Comparison of ENCODE assay signal across 7 mouse cellular contexts in genomic region chr6:77650127-77650526, GRCm38 (mm10).
A peak's percentile ranks its signal among the peaks of the same experiment; 100 is the strongest.
DNase-seq lines count a peak whose midpoint lies in the region; ATAC-seq and TF ChIP-seq lines count a peak whose summit lies in the region.

No protein-coding gene starts in this region.

- no peak overlapping the region for H3K9ac ChIP-seq in ES-Bruce4 (ENCODE audit: low read depth, poor library complexity, severe bottlenecking)
- no peak overlapping the region for H3K9ac ChIP-seq in forebrain, postnatal 0 days
- no peak overlapping the region for H3K9ac ChIP-seq in midbrain, embryonic 14.5 days (replicated peaks; ENCODE audit: low read length)

- TF ChIP-seq POLR2A in ES-Bruce4 (IDR thresholded peaks at IDR 0.05; ENCODE audit: insufficient read depth, low read length), result no peak

- H3K9me3 ChIP-seq in ES-Bruce4 (replicated peaks; ENCODE audit: control insufficient read depth, insufficient read depth, low read length, poor library complexity, severe bottlenecking), result no peaks in the 10 kb centered on the region
- H3K9me3 ChIP-seq in forebrain, postnatal 0 days (ENCODE audit: low read length), result no peaks in the 10 kb centered on the region
- H3K9me3 ChIP-seq in midbrain, embryonic 14.5 days (ENCODE audit: control insufficient read depth, low read length), result no peaks in the 10 kb centered on the region

- TF ChIP-seq EP300 in ES-Bruce4 (IDR thresholded peaks at IDR 0.05; ENCODE audit: insufficient read depth, low read depth, low read length), result no peak

- no peaks in the 10 kb centered on the region for H3K27me3 ChIP-seq in ES-Bruce4 (ENCODE audit: control insufficient read depth, insufficient read depth, low read length, poor library complexity, severe bottlenecking)
- H3K27me3 ChIP-seq in forebrain, postnatal 0 days (ENCODE audit: insufficient read depth, low read length), result no peaks in the 10 kb centered on the region
- H3K27me3 ChIP-seq in midbrain, embryonic 14.5 days (ENCODE audit: control insufficient read depth, insufficient read depth, low read length), result no peaks in the 10 kb centered on the region

- DNase-seq in 416B (ENCODE audit: low read depth), result peak; percentile 52
- peak; percentile 51 to 56 for DNase-seq in cerebellum, adult 18-20 months
- DNase-seq in forebrain, postnatal 0 days, result peak; percentile 79
- peak; percentile 57 for DNase-seq in layer of hippocampus, adult 9-10 months (ENCODE audit: low spot score)
- peak; percentile 78 for DNase-seq in midbrain, embryonic 14.5 days

- WGBS in forebrain, postnatal 0 days, result 16% methylated on average over 6 of the region's 6 CpGs
- WGBS in midbrain, embryonic 14.5 days, result 13% methylated on average over 6 of the region's 6 CpGs

- peak; percentile 71; the same call in 1 of the 2 replicates for ATAC-seq in forebrain, postnatal 0 days
- peak; percentile 42; the same call in 1 of the 2 replicates for ATAC-seq in midbrain, embryonic 14.5 days (ENCODE audit: low FRiP score, low TSS enrichment)
- ATAC-seq in erythroblast, adult 5-6 weeks (replicated peaks; ENCODE audit: low FRiP score, poor library complexity, severe bottlenecking), result no peak

- H3K4me2 ChIP-seq in forebrain, postnatal 0 days (ENCODE audit: low read depth), result no peak overlapping the region
- H3K4me2 ChIP-seq in midbrain, embryonic 14.5 days (ENCODE audit: low read length), result no peak overlapping the region

- H3K36me3 ChIP-seq in ES-Bruce4 (ENCODE audit: control insufficient read depth, insufficient read depth, low read length, poor library complexity, severe bottlenecking), result no peaks in the 10 kb centered on the region
- no peaks in the 10 kb centered on the region for H3K36me3 ChIP-seq in forebrain, postnatal 0 days (ENCODE audit: insufficient read depth)
- H3K36me3 ChIP-seq in midbrain, embryonic 14.5 days (ENCODE audit: control insufficient read depth, insufficient read depth, low read length), result no peaks in the 10 kb centered on the region

- H3K27ac ChIP-seq in ES-Bruce4 (ENCODE audit: insufficient read depth, low read length), result no peak overlapping the region
- no peak overlapping the region for H3K27ac ChIP-seq in forebrain, postnatal 0 days (ENCODE audit: low read depth, low read length)
- no peak overlapping the region for H3K27ac ChIP-seq in midbrain, embryonic 14.5 days (replicated peaks; ENCODE audit: low read depth, low read length)

- no peak overlapping the region for H3K4me3 ChIP-seq in ES-Bruce4 (ENCODE audit: low read depth, low read length)
- no peak overlapping the region for H3K4me3 ChIP-seq in forebrain, postnatal 0 days (ENCODE audit: low read depth, low read length)
- no peak overlapping the region for H3K4me3 ChIP-seq in midbrain, embryonic 14.5 days (replicated peaks; ENCODE audit: low read depth, low read length)

- H3K4me1 ChIP-seq in ES-Bruce4 (ENCODE audit: control insufficient read depth, insufficient read depth, low read length), result no peaks in the 10 kb centered on the region
- no peaks in the 10 kb centered on the region for H3K4me1 ChIP-seq in forebrain, postnatal 0 days (ENCODE audit: insufficient read depth)
- H3K4me1 ChIP-seq in midbrain, embryonic 14.5 days (ENCODE audit: control insufficient read depth, insufficient read depth, low read length), result no peaks in the 10 kb centered on the region

- peak; percentile 56 for TF ChIP-seq CTCF in ES-Bruce4 (IDR thresholded peaks at IDR 0.05; ENCODE audit: low read depth, low read length)
- TF ChIP-seq CTCF in forebrain, postnatal 0 days (IDR thresholded peaks at IDR 0.05; ENCODE audit: low read depth), result peak; percentile 86
